Mouse (Mus musculus): ENCODE measurements around the gene Lgals3bp.

GRCm38 (mm10) chr11:118418834-118419504 lies 17.1 kb upstream of the Lgals3bp start, which contains the start of gene Cant1:
- TF ChIP-seq CTCF (IDR thresholded peaks at IDR 0.05; ENCODE audit: borderline replicate concordance, extremely low read depth, insufficient read depth, insufficient read length) (no peak), POLR2A (IDR thresholded peaks at IDR 0.05; ENCODE audit: borderline replicate concordance, extremely low read depth, insufficient read depth, insufficient read length, poor library complexity, severe bottlenecking) (peak; percentile 98)

Measured in brain, embryonic 14.5 days (tissue).